In the genomic region with DNA sequence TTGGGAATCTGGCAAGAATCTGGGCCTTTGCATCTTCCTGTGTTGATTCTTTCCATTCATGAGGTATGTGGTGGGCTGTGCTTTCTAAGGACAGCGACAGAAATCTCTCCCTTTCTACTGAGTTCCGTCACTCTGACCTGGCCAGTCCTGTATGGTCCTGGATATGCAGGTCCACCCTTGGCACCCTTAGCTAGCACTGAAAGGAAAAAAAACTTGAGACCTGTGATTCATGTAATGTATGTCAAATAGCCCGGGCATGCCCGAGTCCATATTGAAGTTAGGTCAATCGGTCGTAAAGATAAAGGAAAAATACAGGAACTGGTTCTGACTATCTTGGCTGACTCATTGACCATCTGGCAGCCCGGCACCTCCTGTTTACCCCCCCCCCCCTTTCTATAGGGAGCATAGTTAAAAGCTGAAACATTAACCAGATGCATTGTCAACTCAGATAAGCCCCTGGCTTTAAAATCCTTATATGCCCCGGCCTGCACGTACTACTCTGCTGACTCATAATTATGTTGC, we compare ENCODE assay signal across 19 mouse cellular contexts.
"Had no signal": no experiment of that assay in that cellular context is flagged by ENCODE, and none has a peak within 500 bp of the region (broad histone marks: within the 10 kb centered on the region; RNA-seq: fewer than 3 reads in every experiment).

No protein-coding gene starts in this region.

- H3K4me3 ChIP-seq: midbrain, embryonic 10.5 days; midbrain, embryonic 12.5 days; myocyte; neural tube, embryonic 13.5 days; neural tube, embryonic 15.5 days; stomach, embryonic 15.5 days had no signal

- H3K27ac ChIP-seq: midbrain, embryonic 10.5 days; midbrain, embryonic 12.5 days; neural tube, embryonic 13.5 days; neural tube, embryonic 15.5 days; stomach, embryonic 15.5 days had no signal

- H3K9ac ChIP-seq: lung, embryonic 14.5 days; midbrain, embryonic 12.5 days; neural tube, embryonic 13.5 days; neural tube, embryonic 15.5 days; stomach, embryonic 15.5 days had no signal

- H3K4me1 ChIP-seq: midbrain, embryonic 10.5 days; midbrain, embryonic 12.5 days; neural tube, embryonic 13.5 days; neural tube, embryonic 15.5 days; stomach, embryonic 15.5 days had no signal

- DNase-seq: lung, adult 18-20 months; lung, embryonic 14.5 days; lung, postnatal 10 days; lung, postnatal 4 days; midbrain, embryonic 14.5 days; retina, postnatal 1 day; right cerebral cortex, adult 18-20 months; right cerebral cortex, postnatal 25 days; right cerebral cortex, postnatal 4 days; thymus, adult 18-20 months; thymus, postnatal 14 days; thymus, postnatal 36 days had no signal

- ATAC-seq: midbrain, embryonic 16.5 days had no signal

- H3K9me3 ChIP-seq: stomach, embryonic 15.5 days had no signal

- H3K27me3 ChIP-seq: midbrain, embryonic 12.5 days; neural tube, embryonic 13.5 days; neural tube, embryonic 15.5 days; stomach, embryonic 15.5 days had no signal

- H3K36me3 ChIP-seq: midbrain, embryonic 10.5 days; midbrain, embryonic 12.5 days; neural tube, embryonic 13.5 days; neural tube, embryonic 15.5 days; stomach, embryonic 15.5 days had no signal

- H3K4me2 ChIP-seq: lung, embryonic 14.5 days; midbrain, embryonic 12.5 days; neural tube, embryonic 13.5 days; neural tube, embryonic 15.5 days; stomach, embryonic 15.5 days had no signal
